Mouse (Mus musculus): ENCODE measurements at regions not wholly inside any gene's neighbourhood (a gene's known extent, or its start where the extent isn't known, plus 50 kb on each side); places are given as distances from the start of the nearest gene placed in this dataset.

- TF ChIP-seq CTCF (IDR thresholded peaks at IDR 0.05; ENCODE audit: low read depth, low read length) (no peak), EP300 (IDR thresholded peaks at IDR 0.05; ENCODE audit: insufficient read depth, low read depth, low read length) (no peak)
Measured at GRCm38 (mm10) chr3:121589494-121589885, 57.3 kb upstream of the Slc44a3 start.
